Mouse (Mus musculus) cerebral cortex, adult 2 months (tissue): Measurements from ENCODE around the gene BC048671.

Experiments used
- WGBS: fragments of 180-500 bp; shearing (Covaris S2); methylation state at CpG from one replicate; pipeline ENCODE4 v1.1.7; 2018; 5-methylcytosine and 5-hydroxymethylcytosine counted together

Gene BC048671

DNA sequence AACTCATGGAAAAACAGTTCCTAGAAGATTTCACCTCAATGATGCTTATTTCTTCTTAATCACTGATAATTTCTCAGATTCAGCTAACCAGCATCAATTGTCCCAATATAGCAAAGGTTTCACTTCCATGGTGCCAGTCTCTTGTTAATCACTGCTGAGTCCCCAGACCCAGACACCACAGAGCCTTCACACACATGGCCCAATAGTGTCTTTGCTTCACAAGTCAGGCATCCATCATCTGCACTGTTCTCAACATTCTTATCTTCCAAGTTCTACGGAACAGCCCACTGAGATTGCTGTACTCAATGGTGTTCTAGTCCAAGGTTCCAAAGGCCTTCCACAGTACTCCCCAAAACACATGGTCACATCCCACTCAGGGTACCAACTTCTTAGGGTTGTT, at the start of gene BC048671:
Gene BC048671, plus strand, starts transcription at position 301 of the 400 bp plus-strand sequence.
- 89% methylated on average over 1 of the region's 1 CpGs for WGBS

DNA sequence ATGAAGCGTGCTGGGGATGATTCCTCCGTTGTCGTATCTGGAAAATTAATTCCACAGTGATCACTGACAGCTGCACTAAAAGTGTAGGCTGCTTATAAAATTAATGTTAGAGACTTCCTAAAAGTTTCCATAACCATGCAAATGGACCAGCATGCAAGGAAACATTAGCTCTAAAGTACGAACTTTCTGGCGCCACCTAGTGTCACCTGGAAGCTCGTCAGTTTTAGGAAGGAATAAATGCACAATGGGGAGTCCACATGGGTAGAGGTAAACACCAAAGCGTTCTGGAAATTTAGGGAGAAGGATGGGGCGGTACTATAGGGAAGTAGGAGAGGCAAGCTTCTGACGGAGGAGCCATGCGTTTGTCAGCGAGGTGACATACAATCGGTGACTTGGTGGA, 12.8 kb upstream of the BC048671 start:
- 57% methylated on average over 12 of the region's 12 CpGs for WGBS

DNA sequence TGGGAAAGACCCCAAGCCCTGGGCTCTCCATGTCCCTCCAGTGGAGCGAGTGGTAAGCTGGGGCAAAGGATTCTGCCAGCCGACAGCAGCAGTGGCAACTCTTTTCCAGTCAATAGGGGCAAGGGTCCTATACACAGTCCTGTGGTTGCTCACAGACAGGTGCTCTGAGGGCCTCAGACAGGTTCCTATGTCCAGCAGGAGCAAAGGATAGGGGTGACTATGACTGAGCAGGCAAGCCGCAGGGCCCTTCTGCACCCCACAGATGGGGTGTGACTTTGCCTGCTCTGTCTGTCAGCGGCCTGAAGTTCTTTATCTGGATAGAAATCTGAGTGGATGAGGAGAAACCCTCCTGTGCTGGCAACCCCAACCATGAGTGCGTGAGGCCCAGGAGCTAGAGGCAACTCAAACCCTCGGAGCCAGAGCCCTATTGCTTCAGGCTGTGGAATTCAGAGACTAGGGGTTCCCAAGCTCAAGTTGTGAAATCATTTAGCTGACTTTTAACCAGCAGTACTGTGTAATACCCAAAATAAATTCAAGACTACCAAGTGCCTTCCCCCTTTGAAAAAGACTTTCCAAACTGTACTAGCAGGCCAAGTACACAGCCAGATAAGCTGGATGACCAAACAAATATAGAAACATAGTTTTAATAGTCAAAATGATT, 5.4 kb downstream of the BC048671 start:
- 90% methylated on average over 6 of the region's 6 CpGs for WGBS

DNA sequence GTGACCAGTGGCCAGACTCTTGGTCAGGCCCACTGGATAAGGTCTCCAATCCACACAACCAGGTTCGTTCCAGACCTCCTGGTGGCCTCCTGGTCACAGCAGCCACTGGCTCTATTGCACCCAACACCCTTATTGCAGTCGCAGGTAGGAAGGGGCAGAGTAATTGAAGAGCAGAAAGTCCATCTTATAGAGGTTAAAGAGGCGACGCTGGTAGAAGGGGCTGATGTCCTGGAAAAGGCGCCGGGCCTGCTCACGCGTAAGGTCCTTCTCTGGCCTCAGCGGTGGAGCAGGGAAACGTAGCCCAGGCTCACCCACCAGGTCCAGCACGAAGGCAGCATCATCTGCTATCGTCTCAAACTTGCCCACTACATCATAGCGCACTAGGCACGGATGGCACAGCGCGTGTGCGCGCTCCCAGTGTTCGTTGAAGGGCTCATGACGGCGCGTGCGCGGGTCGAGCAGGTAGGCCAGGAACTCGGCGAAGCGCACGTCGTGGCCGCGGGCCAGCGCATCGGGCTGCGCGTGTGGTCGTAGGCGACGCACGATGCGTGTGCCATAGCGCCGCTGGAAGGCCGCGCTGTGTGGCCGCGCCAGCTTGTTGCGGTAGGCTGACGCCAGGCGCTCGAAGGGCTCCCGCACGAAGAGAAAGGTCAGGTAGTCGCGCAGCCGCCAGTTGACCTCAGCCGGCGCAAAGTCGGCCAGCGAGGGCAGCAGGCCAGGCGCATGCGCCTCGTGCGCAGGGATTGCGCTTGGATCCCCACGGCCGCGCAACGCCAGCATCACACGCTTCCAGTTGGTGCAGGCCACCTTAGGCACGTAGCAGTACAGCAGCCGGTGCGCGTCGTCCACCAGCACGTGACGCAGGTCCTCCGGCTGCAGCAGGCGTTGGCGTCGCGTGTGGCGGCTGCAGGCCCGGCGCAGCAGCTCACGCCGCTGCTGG, 8.1 kb downstream of the BC048671 start:
- 89% methylated on average over 87 of the region's 87 CpGs for WGBS

DNA sequence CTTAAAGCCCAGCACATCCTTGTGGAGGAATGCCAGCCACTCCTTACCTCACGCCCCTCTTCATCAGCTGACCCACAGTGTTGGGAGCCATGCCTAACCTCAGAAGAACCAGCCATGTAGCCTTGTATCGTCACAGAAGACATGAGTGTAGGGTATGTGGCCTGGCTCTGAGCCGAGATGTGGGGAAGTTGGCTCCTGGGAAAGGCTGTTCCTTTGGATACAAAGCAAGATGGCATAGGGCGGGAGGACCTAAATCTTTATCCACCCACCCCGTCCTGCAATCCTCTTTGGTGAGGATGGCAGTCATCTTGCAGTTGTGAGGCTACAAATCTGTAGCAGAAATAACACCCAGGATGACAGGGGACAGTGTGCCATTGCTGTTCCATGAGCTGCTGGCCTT, 14.9 kb downstream of the BC048671 start:
- WGBS: 78% methylated on average over 5 of the region's 5 CpGs

DNA sequence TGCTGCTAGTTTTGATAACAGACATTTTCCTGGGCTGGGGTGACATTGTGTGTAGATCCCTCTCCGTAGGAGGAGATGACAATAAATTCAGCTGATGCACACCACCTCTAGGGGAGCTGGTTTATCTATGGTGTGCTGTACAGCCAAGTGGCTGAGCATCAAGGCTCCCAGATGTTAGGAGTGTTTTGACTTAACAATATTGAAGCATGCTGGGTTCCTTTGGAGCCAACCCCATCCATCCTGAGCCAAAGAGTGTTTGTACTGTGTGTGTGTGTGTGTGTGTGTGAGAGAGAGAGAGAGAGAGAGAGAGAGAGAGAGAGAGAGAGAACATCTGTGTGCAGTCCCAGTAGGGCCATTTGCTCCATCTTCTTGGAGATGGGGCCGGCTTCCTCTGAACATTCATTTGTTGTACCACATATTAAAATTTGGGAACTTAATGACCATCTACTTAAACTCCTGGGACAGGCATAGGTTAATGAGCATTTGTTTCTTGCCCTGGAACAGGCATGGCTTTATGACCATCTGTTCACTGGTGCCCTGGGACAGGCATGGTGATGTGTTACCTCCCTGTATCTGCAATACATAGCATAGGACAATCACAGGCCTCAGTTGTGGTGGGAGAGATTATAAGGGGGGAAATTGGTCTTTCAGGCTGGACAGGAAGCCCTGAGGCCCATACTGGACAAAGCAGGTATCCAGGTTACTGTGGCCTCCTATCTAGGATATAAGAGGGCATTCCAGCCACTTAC, 16.7 kb downstream of the BC048671 start:
- WGBS: 79% methylated on average over 2 of the region's 2 CpGs

DNA sequence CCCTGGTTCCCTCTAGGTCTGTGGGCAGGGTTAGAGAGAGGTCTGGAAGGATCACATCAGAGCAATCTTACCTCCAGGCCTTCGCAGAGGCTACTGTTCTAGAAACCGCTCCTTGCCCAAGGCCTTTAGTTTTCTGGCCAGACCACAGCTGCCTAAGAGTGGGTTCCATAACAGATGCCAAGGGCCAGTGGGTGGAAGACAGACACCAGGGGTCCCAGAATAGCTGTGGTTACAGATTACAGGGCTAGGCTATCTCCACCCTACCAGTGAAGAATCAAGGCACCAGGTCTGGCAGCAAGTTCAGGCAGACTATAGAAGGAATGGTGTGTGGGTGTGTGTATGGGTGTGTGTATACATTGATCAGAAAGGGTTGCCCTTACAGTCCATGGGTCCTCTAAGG, 18.0 kb downstream of the BC048671 start:
- WGBS: 91% methylated on average over 2 of the region's 2 CpGs

DNA sequence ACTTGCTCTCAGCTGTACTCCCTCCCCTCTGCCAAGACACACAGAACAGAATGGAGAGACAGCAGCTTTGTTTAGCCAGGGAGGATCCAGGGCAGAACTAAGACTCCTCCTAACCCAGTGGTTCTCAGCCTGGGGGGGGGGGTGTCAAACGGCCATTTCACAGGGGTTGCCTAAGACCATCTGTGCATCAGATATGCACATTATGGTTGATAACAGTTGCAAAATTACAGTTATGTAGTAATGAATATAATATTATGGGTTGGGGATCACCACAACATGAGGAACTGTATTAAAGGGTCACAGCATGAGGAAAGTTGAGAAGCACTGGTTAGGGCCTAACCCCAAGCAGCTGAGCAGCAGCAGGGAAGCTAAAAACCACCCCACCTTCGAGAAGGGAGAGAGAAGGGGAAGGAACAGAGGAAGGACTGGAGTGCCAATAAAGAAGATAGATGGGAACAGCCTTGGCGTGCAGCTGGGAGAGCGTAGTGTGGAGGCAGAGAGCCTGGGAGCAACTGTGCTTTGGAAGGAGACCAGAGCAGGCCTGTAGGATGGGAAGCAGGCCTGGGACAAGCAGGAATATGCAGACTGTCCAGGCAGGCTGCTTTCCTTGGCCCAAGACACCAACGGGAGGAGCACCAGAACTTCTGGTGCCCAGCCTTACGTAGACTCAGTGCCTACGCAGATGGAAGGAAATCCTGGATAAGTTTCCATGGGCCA, 18.6 kb downstream of the BC048671 start:
- WGBS: 67% methylated on average over 7 of the region's 7 CpGs

DNA sequence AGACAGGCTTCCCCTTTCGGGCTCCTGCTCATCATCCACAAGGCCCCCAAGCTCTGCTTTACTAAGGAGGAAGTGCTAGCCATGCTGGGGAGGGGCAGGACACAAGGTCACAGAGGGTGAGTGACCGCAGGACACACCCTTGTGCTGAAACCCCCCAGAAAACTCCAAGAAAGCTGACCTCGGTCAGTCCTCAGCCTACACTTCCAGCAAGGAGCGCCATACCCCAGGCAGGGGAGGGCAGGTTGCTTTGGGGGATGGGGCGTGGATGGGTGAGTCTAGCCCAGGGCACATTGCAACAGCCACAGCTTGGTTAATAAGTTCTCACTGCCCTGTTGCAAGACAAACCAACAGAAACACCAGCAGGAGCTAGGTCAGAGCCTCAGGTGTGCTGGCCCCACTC, 19.4 kb downstream of the BC048671 start:
- 91% methylated on average over 5 of the region's 5 CpGs for WGBS

DNA sequence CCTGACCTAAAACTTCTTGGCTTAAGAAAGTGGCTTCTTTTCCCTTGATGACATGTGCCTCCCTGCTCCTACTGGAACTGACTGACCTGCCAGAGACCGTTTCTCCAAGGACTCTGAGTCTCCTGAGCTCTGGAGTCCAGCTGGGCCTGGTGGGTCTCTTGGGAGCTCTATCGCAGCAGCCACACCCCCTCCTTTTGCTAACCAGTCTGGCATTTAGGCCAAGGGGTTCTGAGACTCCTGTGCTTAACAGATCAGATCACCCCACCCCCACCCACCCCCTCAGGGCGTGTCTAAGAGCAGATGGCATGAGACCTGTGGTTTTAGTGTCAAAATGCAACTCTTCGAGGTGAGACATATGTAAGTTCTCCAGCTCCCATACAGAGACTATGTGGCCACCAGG, 20.8 kb downstream of the BC048671 start:
- 60% methylated on average over 4 of the region's 4 CpGs for WGBS

DNA sequence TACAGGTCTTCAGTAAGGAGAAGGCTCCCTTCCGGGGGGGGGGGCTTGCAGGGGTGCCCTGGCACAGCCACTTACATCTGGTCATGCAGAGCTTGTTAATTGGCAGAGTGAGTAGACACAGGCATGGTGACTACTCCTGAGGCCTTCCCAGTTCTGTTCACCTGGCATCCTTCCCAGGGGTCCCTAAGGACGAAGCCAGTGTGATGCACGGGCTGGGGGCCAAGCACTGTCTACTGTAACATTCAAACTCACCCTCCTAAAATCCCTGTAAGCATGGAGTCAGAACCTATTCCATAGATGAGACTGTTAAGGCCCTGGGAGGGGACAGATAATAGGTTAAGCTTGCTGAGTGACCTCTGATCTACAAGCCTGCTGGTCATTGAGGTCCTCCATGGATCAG, 23.0 kb downstream of the BC048671 start:
- WGBS: 41% methylated on average over 3 of the region's 3 CpGs

DNA sequence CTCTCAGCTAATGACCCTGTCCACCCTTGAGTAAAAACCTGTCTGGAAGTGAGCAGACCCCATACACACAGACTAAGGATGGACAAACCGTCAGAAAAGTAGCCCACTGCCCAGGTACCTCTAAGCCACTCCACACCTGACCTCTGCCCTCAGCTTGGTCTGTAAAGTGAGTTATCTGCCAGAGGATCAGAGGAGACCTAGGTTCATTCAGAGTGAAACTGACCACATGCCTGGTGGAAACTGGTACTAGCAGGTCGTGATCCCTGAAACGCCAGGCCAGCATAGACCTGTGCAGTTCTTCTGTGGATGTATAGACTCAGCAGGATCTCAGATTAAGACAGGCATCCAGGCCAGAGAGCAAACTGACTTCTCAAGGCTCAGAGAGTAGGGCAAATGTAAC, 23.4 kb downstream of the BC048671 start:
- 77% methylated on average over 3 of the region's 3 CpGs for WGBS

DNA sequence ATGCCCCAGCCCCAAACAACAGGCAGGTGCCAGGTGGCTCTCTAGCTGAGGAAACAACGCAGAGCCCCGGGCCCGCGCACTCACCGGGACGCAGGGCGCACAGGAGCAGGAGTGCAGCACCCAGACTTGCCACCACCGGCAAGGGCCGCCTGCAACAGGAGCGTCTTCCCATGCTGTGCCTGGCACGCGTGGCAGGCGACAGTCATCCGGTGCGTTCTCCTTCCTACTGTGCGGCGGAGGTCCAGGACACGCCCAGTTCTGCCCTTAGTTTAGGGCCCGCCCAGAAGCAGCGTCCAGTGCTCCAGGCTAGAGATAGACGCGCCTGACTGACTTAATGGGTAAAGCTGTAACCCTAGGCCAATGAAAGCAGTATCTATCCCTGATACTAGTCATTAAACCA, 24.0 kb downstream of the BC048671 start, which contains the start of gene Chst13:
Gene Chst13, minus strand, starts transcription at position 195 of the 400 bp plus-strand sequence.
- 17% methylated on average over 22 of the region's 22 CpGs for WGBS

DNA sequence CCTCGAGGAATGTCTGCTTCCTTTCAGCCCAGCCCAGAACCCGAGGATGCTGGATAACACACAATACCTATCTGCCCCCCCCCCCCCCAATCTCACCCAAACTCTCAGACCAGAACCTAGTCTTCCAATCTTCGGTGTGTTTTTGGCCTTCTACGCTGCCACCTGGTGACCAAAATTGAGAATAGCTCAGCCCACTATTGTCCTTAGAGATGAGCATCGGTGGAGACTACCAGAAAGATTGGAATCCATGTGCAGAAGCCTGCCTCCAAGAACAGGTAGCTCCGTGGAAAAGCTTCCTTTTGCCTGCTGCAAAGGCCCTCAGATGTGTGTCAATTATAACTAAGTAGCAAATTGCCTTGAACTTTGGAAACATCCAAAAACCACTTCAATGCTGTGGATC, 26.7 kb downstream of the BC048671 start:
- WGBS: 20% methylated on average over 6 of the region's 6 CpGs

DNA sequence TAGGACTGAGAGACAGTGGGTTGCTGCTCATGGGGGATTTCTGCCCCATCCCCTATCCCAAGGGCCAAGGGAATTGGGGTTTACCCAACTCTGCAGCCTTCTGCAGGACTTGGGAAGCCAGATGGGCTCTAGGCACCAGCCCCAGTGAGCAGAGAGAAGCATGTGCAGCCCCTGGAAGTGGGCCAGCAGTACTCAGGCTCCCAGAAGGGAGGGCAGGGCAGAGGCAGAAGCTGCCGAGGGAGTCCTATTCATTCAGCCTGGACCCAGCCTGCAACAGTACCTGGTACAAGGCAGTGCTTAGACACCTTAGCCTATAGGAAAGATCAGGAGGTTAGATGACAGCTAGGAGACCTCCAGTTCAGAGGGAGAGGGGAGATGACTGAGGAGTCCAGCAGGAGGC, 28.9 kb downstream of the BC048671 start:
- 3% methylated on average over 1 of the region's 1 CpGs for WGBS

DNA sequence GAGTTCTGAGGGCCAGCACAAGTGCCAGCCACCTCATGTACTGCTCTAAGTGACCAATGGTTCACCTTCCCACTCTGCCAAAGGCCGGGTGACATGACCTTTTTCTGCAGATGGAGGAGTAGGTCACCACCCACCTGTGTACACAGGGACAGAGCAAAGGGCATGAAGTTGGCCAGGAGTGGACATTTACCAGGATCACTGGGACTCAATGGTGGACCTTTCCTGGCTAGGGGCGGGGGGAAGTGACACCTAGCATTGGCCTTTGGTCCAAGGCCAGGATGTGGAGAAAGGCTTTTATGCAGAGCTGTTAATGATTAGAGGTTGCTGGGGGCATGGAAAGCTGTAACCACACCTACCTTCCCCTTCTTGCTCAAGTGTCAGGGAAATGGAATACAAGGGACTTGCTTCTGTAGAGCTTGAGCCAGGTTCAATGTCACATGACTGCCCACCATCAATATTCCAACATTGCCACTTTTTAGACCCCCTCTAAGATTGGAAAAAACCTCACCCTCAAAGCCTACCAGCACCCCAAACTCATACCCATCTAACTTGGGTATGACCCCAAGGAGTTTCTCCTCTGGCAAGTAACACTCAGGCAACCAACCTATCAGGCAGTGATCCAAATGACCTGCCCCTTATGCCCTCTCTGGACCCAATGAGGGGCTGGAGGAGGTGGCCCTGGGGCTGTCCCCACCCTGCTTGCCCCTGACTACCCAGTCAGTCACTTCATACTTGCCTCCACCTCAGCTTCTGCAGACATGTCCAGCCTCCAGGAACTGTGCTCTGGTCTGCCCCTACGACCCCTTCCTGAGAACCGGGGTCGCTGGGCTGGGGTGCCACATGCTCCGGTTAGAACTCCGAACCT, 31.8 kb downstream of the BC048671 start, which contains the start of gene Uroc1:
Gene Uroc1, plus strand, starts transcription at position 724 of the 865 bp plus-strand sequence.
- 91% methylated on average over 7 of the region's 7 CpGs for WGBS

DNA sequence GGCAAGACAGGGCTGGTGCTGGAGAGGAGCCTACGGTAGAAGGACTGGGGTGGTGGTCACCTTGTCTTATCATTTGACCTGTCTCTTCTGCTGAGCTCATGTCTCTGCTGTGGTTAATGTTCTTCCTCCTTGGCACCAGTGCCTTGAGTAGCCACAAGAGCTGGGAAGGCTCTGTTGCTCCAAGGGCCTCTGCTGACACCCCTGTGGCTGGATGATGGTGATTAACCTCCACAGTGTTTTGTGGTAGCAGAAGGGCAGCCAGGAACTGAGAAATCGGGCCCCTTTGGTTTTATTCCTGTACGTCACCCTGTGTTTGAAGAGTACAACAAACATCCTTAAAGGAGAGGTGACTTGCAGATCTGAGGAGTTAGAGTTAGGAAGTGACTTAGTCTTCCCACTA, 33.2 kb downstream of the BC048671 start:
- whole genome bisulfite sequencing: 84% methylated on average over 3 of the region's 3 CpGs

DNA sequence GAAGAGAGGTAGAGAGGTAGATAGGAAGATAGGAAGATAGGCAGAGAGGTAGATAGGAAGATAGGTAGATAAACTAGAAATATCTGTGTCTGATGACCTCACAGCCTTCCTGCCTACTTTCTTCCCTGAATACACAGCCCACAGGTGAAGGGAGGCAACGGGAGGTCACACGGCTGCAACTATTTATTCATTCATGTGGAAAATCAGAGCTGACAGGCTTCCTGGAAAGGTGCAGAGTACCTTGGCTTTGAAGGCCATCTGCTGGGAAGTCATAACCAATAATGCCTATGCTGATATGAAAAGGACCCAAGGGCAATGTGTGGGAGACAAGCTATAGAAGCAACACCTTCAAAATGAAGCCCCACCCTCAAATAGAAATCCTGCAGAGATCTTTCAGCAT, 41.3 kb downstream of the BC048671 start:
- WGBS: 76% methylated on average over 2 of the region's 2 CpGs

DNA sequence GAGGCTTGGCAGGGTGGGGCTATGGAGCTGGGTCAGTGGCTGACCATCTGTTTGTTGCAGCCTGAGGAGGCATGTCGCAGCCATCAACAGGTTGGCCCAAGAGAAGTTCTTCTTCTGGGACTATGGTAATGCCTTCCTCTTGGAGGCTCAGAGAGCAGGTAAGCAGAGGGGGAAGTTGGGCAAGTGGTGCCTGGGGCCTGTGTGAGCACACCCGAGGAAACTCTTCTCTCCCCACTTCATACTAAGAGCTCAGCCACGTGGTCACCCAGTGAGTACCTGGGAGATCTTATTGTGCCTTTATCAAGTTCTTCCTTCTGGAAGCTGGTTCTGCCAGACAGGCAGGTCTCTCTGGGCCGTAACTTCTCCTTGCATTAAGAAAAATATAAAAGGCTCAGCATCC, 46.2 kb downstream of the BC048671 start:
- 94% methylated on average over 4 of the region's 4 CpGs for WGBS

DNA sequence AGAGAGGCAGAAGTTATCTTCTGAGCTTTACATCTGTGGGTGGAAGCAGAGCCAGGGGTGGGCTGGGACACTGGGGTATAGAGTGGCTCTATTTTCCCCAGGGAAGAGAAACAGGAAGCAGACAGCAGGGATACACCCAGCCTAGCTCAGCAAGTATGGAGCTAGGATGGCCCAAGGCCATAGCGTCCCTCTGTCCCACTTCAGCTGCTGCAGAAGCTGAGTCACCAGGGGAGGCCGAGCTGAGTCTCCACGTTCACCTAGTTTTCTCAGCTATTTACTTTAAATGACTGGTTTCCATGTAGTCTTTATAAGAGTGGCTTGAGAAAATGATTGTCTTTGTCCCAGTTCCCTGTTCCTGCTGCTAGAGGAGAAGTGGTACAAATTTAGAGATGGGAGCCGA, 47.5 kb downstream of the BC048671 start:
- WGBS: 74% methylated on average over 4 of the region's 4 CpGs

DNA sequence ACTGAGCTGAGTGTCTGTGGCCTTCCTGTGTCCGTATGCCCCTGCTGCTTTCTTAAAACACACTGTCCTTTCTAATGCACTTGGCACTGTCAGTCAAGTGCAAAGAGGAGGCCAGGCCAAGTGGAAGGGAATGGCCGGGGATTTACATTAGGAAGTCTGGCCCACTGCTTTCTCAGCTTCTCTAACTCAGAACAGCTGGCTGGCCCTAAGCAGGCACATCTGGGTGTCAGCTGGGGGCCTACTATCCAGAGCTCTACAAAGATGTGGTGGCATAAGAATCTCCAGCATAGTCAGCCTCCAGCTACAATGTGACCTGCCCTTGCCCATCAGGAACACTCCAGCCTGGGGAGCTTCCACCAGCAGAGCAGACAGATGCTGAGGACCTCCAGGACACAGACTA, 49.0 kb downstream of the BC048671 start:
- 71% methylated on average over 2 of the region's 2 CpGs for WGBS
